Mouse (Mus musculus) cerebellum, adult 2 months (tissue): ENCODE data around the gene Hdac9.

Source experiments
- CTCF ChIP-seq: fragments of 200-500 bp; IDR thresholded peaks from 2 replicates; pipeline ENCODE4 v1.5.1; 2011; ENCODE audit warnings: low read depth, mild to moderate bottlenecking, control low read depth, low read length, moderate library complexity, borderline replicate concordance; ENCODE audit not compliant: insufficient read depth
- POLR2A ChIP-seq: fragments of 200-500 bp; IDR thresholded peaks from 2 replicates; pipeline ENCODE4 v1.6.1; 2011; ENCODE audit warnings: low read length, control low read depth, borderline replicate concordance; ENCODE audit not compliant: insufficient read depth

- TF ChIP-seq CTCF, result no peak
- TF ChIP-seq POLR2A, result no peak
These were observed 279.4 kb downstream of the Hdac9 start for GRCm38 (mm10) chr12:34637238-34638124.
